Mouse (Mus musculus): ENCODE measurements around the gene Ppm1l.

Gene Ppm1l

DNA sequence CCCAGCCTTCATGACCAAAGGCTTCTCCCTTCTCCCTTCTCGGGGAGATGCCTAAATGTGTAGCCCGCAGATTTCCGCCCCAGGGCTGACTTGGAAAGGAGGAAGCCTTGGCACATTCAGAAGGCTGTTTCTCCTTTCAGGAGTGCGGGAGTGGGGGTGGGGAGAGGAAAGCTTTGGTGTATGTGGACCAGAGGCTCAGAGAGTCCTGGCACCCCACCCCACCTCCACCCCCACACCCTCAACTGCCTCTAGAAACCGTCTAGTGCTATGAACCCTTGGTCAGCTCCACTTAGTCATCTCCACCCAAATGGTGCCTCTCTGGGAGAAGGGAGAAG lies 282.5 kb downstream of the Ppm1l start:
- TF ChIP-seq NANOG (IDR thresholded peaks at IDR 0.05; ENCODE audit: borderline replicate concordance, low read length): no peak
- TF ChIP-seq POU5F1 (IDR thresholded peaks at IDR 0.05; ENCODE audit: borderline replicate concordance, low read length): no peak
- TF ChIP-seq CTCF (conservative IDR thresholded peaks at IDR 0.05; ENCODE audit: low read length): no peak
- H3K4me1 ChIP-seq (replicated peaks; ENCODE audit: low read depth, low read length): peaks cover 43% of the 10 kb centered on the region
- peak overlapping the region; percentile 85 for H3K4me3 ChIP-seq (replicated peaks; ENCODE audit: low read length)
- no peaks in the 10 kb centered on the region for H3K36me3 ChIP-seq (ENCODE audit: insufficient read depth, low read length)
- H3K9me3 ChIP-seq (ENCODE audit: low read length): peaks cover 13% of the 10 kb centered on the region
- H3K27me3 ChIP-seq (ENCODE audit: insufficient read depth, low read length): peaks cover 24% of the 10 kb centered on the region

DNA sequence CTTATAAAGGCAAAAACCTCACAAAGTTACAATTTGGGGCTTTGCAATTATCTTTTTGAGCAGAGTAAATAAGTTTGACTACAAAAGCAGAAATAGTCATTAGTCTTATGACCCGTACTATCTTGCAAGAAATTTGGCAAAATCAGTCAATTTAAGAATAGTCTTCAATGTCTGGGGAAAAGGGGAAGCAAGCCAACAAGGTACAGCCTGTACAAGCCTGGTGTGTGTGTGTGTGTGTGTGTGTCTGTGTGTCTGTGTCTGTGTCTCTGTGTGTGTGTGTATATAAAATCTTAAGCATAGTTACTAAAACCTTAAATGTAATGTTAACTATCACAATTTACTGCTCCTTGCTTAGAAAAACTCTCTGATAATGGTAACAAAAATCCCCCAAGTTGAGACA lies 290.3 kb downstream of the Ppm1l start:
- Histone ChIP-seq H3K4me3 (replicated peaks; ENCODE audit: low read length) (no peak overlapping the region), H3K36me3 (ENCODE audit: insufficient read depth, low read length) (no peaks in the 10 kb centered on the region), H3K4me1 (replicated peaks; ENCODE audit: low read depth, low read length) (no peaks in the 10 kb centered on the region), H3K27me3 (ENCODE audit: insufficient read depth, low read length) (no peaks in the 10 kb centered on the region), H3K9me3 (ENCODE audit: low read length) (0 out of 2 replicates have a peak, but pooled peaks cover 4% of the 10 kb centered on the region)
- TF ChIP-seq NANOG (IDR thresholded peaks at IDR 0.05; ENCODE audit: borderline replicate concordance, low read length) (no peak), CTCF (conservative IDR thresholded peaks at IDR 0.05; ENCODE audit: low read length) (no peak), POU5F1 (IDR thresholded peaks at IDR 0.05; ENCODE audit: borderline replicate concordance, low read length) (no peak)

DNA sequence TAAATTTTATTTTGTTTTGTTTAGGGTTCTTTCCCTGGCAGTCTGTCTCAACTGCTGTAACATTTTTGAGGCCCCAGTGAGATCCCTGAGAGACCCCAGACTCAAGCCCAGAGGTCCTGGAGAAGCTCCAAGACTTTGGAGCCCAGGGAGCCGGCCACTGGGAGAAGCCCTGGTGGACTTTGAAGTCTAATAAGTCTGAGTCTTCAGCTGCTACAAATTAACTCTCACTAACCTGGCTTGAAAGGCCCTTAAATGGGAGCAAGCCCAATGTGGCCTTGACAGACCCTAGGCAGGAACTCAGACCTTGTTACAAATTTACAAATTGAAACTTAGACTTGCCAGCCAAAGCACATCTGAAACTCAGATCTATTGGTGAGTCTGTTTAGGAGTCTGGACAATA lies 290.8 kb downstream of the Ppm1l start:
- TF ChIP-seq CTCF (conservative IDR thresholded peaks at IDR 0.05; ENCODE audit: low read length): no peak
- TF ChIP-seq NANOG (IDR thresholded peaks at IDR 0.05; ENCODE audit: borderline replicate concordance, low read length): no peak
- TF ChIP-seq POU5F1 (IDR thresholded peaks at IDR 0.05; ENCODE audit: borderline replicate concordance, low read length): no peak
- H3K27me3 ChIP-seq (ENCODE audit: insufficient read depth, low read length): no peaks in the 10 kb centered on the region
- no peak overlapping the region for H3K4me3 ChIP-seq (replicated peaks; ENCODE audit: low read length)
- H3K4me1 ChIP-seq (replicated peaks; ENCODE audit: low read depth, low read length): no peaks in the 10 kb centered on the region
- no peaks in the 10 kb centered on the region for H3K36me3 ChIP-seq (ENCODE audit: insufficient read depth, low read length)
- no peaks in the 10 kb centered on the region for H3K9me3 ChIP-seq (ENCODE audit: low read length)

DNA sequence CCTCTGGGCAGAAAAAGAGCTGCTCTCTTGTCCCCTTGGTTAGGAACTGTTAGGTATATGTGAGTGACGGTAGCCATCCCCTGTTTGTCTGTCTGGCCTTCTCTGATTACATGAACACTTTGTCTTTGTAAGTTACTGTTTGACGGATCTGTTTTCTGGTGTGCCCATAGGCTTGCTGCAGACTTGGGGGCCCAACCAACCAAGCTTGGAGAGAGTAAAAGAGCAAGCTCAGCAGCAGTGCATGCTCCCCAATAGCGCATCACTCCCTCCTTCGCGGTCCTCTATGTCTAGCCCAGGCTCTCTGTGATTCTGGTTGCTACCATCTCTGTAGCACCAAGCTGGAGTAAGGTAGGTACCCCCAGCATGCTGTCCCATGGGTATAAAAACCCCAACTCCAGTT lies 291.2 kb downstream of the Ppm1l start:
- Histone ChIP-seq H3K27me3 (ENCODE audit: insufficient read depth, low read length) (no peaks in the 10 kb centered on the region), H3K4me3 (replicated peaks; ENCODE audit: low read length) (no peak overlapping the region), H3K9me3 (ENCODE audit: low read length) (no peaks in the 10 kb centered on the region), H3K36me3 (ENCODE audit: insufficient read depth, low read length) (no peaks in the 10 kb centered on the region), H3K4me1 (replicated peaks; ENCODE audit: low read depth, low read length) (no peaks in the 10 kb centered on the region)
- TF ChIP-seq NANOG (IDR thresholded peaks at IDR 0.05; ENCODE audit: borderline replicate concordance, low read length): no peak
- no peak for TF ChIP-seq POU5F1 (IDR thresholded peaks at IDR 0.05; ENCODE audit: borderline replicate concordance, low read length)
- no peak for TF ChIP-seq CTCF (conservative IDR thresholded peaks at IDR 0.05; ENCODE audit: low read length)
